Mouse (Mus musculus) ES-E14 (cell line): ENCODE results near the gene Lrp5.

ENCODE experiments used
- CHD2 ChIP-seq: IDR thresholded peaks from 2 replicates; pipeline ENCODE4 v1.6.1; 2014; ENCODE audit warnings: mild to moderate bottlenecking, low read depth, low read length, inconsistent platforms
- HCFC1 ChIP-seq: IDR thresholded peaks from 2 replicates; pipeline ENCODE4 v1.6.1; 2012; ENCODE audit warnings: low read length, inconsistent platforms, borderline replicate concordance; ENCODE audit not compliant: insufficient read depth
- ZNF384 ChIP-seq: IDR thresholded peaks from 2 replicates; pipeline ENCODE4 v1.6.1; 2012; ENCODE audit warnings: low read depth, low read length, inconsistent platforms

DNA sequence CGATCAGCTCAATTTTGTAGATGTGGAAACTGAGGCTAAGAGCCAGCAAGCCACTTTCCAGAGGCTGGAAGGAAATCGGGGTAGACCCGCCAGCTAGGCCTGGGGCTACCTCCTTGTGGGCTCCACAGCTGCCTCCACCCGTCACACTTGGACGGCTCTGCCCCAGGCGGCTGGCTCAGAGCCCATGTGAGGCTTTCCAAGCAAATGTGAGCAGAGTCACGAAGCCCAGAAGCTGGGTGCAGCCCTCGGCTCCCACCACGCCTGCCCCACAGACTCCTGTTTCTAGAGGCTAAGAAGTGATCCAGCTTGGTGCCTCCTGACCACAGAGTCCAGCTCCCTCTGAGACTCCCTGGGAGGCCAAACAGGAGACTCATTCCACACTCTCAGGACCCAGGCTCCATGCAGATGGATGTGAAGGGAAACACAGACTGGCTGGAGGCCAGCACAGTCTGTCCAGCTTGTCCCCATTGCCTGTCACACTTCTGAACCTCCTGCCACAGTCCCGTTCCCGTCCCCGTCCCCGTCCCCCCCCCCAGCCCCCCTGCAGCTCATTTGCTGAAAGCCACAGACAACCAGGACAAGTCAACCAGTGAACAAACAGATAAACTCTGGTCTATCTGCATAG lies 4.9 kb downstream of the Lrp5 start:
- TF ChIP-seq HCFC1 (no peak), ZNF384 (no peak), CHD2 (no peak)
